Mouse (Mus musculus) ovary, postnatal 14 days (tissue): Measurements from ENCODE around the gene Gm21366.
"Not testable (repeated sequence)": the region's sequence is repeated elsewhere in the genome, so short reads cannot be mapped to it uniquely, and the experiment has no call there.

Experiments used
- DNase-seq: peaks from one replicate; pipeline ENCODE4 v3.0.0; 2022; ENCODE audit warnings: low spot score

The Gm21366 gene

GRCm38 (mm10) chrY:22861156-22861555 lies at the start of gene Gm21366:
Gene Gm21366, minus strand, starts transcription at chrY:22861256.
- DNase-seq = not testable (repeated sequence)
